Mouse (Mus musculus): ENCODE data around the gene Zdhhc24. TPM values are rescaled to one million over a fixed set of nuclear protein-coding genes. Genes with fewer than 3 reads are reported as not detected.

The Zdhhc24 gene
- total RNA-seq, 2 experiments from 2014 or later: 12.5 to 13.9 TPM

Other genes with a start within 250 kb of the Zdhhc24 start
- under 1 TPM in 1 of 2 experiments, not detected in 1; 0.97 TPM for gene Gm960, start 180.0 kb upstream of the Zdhhc24 start, total RNA-seq (2021)
- gene Sptbn2, start 167.5 kb upstream of the Zdhhc24 start, total RNA-seq (2021): 1 to 10 TPM; 4.7 to 7.3 TPM
- gene Rbm4b, start 122.2 kb upstream of the Zdhhc24 start, total RNA-seq (2021): 10 to 100 TPM; 11.2 to 13.1 TPM
- gene Rbm4, start 84.8 kb upstream of the Zdhhc24 start, total RNA-seq (2021): 10 to 100 TPM; 50.6 to 60.8 TPM
- gene Gm21992, start 67.1 kb upstream of the Zdhhc24 start, total RNA-seq (2021): 10 to 100 TPM; 18.7 to 19.9 TPM
- gene Rbm14, start 67.0 kb upstream of the Zdhhc24 start, total RNA-seq (2021): 10 to 100 TPM; 47.0 to 50.2 TPM
- 100 to 1,000 TPM; 109 to 114 TPM for gene Ccs, start 39.3 kb upstream of the Zdhhc24 start, total RNA-seq (2021)
- under 1 TPM in 1 of 2 experiments, not detected in 1; 0.12 TPM for gene Ccdc87, start 39.3 kb upstream of the Zdhhc24 start, total RNA-seq (2021)
- 100 to 1,000 TPM; 205 to 216 TPM for gene Ctsf, start 23.5 kb upstream of the Zdhhc24 start, total RNA-seq (2021)
- 10 to 100 TPM; 70.8 to 96.2 TPM for gene Actn3, start 759 bp upstream of the Zdhhc24 start, total RNA-seq (2021)
- gene Bbs1, start 28.0 kb downstream of the Zdhhc24 start, total RNA-seq (2021): 10 to 100 TPM in 1 of 2 experiments, 1 to 10 TPM in 1; 7.4 to 10.3 TPM
- gene Dpp3, start 49.6 kb downstream of the Zdhhc24 start, total RNA-seq (2021): 10 to 100 TPM; 74.1 to 83.4 TPM
- 1 to 10 TPM; 2.8 to 3.9 TPM for gene Peli3, start 64.5 kb downstream of the Zdhhc24 start, total RNA-seq (2021)
- 10 to 100 TPM; 72.0 to 75.1 TPM for gene Mrpl11, start 83.5 kb downstream of the Zdhhc24 start, total RNA-seq (2021)
- under 1 TPM; 0.15 to 0.24 TPM for gene Npas4, start 111.6 kb downstream of the Zdhhc24 start, total RNA-seq (2021)
- gene Slc29a2, start 145.2 kb downstream of the Zdhhc24 start, total RNA-seq (2021): 1 to 10 TPM; 3.2 to 5.1 TPM
- gene B4gat1, start 160.2 kb downstream of the Zdhhc24 start, total RNA-seq (2021): 10 to 100 TPM; 28.7 to 35.7 TPM
- 1 to 10 TPM; 1.8 to 2.8 TPM for gene AC124502.3, start 160.2 kb downstream of the Zdhhc24 start, total RNA-seq (2021)
- 10 to 100 TPM; 22.1 to 25.4 TPM for gene Brms1, start 162.7 kb downstream of the Zdhhc24 start, total RNA-seq (2021)
- gene Rin1, start 171.8 kb downstream of the Zdhhc24 start, total RNA-seq (2021): 1 to 10 TPM; 1.7 to 3.7 TPM
- 10 to 100 TPM; 28.1 to 37.5 TPM for gene Cd248, start 189.4 kb downstream of the Zdhhc24 start, total RNA-seq (2021)
- gene Tmem151a, start 206.9 kb downstream of the Zdhhc24 start, total RNA-seq (2021): 1 to 10 TPM; 2.4 to 3.2 TPM
- 10 to 100 TPM; 88.3 to 96.8 TPM for gene Yif1a, start 209.9 kb downstream of the Zdhhc24 start, total RNA-seq (2021)
- gene Cnih2, start 219.9 kb downstream of the Zdhhc24 start, total RNA-seq (2021): 1 to 10 TPM; 5.0 to 5.1 TPM
- 100 to 1,000 TPM; 179 to 197 TPM for gene Rab1b, start 228.4 kb downstream of the Zdhhc24 start, total RNA-seq (2021)
- gene Klc2, start 239.9 kb downstream of the Zdhhc24 start, total RNA-seq (2021): 10 to 100 TPM; 28.0 to 40.2 TPM